Mouse (Mus musculus) CD4-positive helper T cell, adult 2 months (primary cell): ENCODE data around the gene Ispd.

Source experiments
- DNase-seq: peaks from one replicate; pipeline ENCODE4 v3.0.0-alpha.2; 2012; ENCODE audit warnings: low read depth, missing footprints, low spot score

Gene Ispd

DNA sequence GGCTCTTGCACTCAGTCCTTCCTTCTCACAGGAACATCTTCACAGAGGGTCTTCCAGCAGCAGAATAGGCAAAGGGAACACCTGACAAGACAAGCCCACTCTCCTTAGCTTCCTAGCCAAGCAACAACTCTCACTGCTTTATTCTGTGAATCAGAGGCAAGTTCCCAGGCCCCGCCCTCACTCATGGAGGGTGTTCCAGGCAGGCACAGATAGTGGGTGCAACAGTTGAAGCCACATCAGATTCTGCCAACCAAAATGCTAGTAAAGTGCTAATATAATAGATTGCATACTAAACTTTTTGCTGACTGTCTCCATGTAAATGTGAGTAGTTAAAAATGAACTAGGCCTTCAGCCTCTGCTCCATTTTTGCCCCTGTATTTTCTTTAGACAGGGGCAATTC is 173.4 kb downstream of the Ispd start:
- DNase-seq: no peak

DNA sequence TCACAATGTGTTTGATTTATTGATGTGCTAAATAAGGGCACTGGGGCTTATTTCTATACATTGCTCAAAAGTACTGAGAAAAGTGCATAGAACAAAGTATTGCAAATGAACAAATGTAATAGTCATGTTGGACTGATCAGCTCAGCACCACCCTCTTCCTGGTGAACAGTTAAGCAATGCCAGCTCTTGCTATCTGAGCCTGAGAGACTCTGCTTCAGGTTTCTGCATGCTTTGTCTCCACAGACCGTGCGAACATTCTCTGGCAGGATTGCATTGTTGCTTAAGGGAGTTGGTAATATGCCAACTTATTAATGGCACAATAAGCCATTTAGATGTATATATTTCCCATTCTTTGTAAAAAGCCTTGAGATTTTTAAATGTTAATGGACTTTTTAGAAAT is 182.9 kb downstream of the Ispd start:
- no peak for DNase-seq

DNA sequence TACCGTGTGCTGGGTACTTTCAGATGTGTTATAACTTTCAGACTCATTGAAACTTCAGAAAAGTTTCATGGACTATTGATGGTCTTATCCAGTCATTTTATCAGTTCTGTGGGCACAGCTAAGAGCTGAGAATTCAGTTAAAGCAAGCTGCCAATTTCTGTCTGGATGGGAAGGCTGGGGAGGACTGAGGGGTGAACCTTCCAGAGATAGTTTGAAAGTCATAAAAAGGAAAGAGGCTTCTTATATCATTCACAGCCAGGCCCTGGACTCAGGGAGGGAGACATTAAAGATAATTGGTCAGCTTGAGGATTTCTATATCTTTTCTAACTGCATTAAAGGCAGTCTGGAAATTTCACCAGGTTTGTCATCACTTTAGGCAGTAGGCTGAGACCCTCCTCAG is 185.7 kb downstream of the Ispd start:
- DNase-seq: no peak

DNA sequence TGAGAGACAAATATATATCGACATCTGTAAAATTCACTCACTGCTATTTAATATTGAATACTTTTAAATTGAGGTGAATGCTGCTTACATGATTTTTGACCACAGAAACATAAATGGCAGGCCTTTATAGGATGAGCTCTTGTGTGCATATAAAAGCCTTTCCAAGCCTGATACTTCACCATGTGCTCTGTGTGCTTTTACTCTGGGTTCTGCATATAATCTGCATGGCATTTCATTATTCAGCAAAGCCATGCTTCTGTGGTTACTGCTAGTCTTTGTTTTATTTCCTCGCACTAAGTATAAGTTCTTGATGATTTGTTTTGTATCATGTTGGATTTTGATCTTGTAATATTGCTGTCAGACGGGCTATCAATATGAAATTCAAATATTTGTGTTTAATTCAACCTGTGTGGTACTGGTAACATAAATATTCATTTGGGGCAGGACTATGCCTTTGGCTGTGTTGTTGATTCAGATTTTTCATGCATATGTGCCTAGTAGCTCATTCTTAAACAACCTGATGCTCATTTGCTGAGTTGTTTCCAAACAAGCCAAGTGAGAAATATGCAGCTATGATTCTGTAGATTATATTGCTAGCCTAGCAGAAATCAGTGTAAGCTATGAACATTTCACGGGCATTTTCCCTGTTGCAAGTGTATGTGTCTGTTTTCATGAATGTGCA is 189.3 kb downstream of the Ispd start:
- no peak for DNase-seq

DNA sequence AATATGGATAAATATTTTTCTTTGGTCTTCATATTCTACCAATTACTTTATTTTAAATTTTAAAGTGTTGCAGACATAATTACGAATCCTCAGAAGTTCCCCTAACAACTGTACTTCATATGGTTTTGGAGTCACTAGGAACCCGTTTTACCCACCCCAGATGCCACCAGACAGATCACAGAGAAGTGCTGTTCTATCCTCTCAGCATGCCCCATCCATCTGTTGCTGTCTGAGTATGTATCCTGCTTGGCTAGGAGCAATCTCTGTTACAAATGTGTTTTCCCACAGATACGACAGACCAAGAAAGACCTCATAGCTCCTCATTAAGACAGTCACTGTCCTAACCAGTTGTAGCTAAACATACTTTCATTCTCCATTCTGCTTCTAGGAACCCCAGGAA is 203.6 kb downstream of the Ispd start:
- no peak for DNase-seq

DNA sequence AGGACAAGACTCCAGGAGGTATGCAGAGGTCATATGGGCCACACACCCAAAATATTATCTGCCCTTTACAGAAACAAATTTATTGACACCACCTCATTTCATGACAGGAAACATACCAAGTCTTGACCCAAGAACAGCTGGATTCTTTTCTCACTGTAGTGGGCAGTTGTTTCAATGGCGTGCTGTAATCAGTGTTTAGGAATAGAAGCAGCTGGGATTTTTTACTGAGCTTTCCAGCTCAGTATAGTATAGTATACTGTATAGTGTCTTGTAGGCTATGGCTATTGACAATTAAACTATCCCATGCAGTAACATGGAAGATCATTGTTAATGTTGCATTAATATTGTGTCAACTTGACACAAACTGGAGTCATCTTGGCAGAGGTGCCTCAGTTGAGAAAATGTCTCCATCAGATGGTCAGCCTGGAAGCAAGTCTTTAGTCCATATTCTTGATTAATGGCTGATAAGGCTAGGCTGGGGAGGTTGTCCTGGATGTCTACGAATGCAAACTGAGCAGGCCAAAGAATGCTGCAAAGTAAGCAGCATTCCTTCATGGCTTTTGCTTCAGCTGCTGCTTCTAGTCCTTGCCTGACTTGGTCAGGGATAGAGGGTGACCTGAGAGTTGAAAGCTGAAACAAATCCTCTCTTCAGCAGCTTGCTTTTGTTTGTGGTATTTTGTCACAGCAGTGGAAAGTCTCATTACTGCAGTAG is 216.4 kb downstream of the Ispd start:
- DNase-seq: no peak

DNA sequence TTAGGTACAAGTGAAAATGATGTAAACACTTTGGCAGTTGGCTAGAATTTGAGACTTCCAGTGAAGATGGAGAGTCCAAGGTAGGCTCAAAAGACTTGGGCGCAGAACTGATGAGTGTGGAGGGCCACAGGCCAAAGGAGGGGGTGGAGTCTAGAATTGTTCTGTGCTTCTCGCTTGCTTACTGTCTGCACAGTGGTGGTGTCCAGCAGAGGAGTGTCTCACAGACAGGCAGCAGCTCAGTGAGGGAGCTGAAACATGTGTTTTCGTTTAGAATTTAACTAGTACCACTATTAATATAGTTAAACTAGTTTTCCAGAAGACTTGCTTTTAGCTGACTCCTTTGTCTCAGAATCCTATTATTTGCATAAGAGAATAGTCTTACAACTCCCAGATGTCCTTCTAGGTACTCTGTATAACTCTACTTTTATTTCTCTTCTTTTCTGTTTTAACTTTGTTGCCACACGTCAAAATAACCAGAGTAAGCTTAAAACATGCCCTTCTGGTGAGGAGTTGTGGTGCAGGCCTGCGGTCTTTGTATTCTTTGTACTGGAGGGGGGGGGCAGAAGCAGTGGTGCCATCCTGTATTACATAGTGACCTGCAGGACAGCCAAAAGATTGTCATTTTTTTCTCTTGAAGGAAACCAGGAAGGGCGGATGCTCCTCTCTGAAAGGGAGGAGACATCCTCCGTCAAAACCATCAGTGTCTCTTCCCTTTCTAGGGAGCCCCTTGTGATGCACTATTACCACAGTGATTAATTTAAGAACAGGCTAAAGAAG is 240.9 kb downstream of the Ispd start:
- no peak for DNase-seq

DNA sequence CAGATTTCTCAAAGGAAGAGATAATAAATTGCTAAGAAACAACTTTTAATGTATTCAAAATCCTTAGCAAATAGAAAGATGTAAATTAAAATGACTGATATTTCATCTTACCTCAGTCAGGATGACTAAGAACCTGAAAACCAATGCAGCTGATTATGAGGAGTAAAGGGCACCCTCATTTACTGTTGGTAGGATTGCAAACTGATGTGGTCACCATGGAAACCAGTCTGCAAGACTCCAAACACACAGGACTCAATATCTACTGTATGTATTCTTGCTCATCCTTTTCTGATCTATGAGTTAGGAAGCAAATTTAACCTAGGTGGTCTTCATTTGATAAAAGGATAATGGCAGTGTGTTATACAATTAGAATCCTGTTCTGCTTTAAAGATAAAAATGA is 246.0 kb downstream of the Ispd start:
- no peak for DNase-seq

DNA sequence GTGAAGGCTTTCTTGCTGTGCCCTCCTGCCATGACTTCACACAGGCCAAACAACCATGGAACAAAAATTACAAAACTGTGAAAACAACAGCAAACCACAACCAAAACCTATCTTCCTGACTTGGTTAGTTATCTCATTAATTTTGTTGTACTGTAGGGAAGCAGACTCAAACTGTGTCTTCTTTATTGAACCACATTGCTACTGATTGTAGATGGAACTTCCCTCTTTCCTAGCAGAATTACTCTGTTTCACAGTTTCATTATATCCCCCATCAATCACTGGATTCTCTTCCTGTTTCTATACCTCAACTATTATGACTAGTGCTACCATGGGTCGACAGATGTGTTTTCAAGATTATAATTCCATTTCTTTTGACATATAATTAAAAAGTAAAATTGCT is 251.2 kb downstream of the Ispd start:
- DNase-seq: no peak

DNA sequence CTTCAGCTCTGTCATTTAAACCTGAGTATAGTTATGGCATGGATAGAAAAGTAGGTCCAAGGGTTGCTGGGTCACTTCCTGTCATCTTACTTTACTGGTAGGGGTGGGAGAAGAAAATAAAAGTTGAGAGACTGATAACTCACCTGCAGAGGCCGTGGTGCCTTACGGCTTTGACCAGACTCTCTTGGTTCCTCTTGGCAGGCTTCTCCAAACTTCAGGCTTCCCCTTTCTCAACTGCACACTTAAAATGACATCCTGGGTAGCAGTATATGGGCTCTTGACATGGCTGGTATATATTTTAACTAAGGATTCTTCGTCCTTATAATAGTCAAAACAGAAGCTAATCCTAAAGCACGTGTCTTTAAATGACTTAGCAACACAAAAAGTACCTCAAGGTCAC is 266.3 kb downstream of the Ispd start:
- no peak for DNase-seq

DNA sequence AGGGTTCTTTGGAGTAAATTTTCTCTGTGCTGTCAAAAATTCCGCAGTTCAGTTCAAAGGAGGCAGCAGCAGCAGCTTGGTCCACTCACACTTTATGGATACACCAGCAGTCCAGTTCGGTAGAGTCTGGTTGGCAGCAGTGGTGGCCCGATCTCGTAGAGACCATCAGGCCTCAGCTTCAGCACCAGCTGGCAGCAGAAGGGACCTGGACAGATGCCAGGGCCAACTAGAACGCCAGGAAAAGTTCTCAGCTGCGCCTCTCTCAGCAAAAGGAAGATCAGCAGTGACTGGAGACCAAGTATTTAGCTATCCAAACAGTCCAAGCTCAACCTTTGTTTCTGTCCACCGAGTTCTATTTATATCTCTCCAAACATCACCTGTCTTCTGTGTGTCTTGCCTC is 281.2 kb downstream of the Ispd start:
- no peak for DNase-seq

DNA sequence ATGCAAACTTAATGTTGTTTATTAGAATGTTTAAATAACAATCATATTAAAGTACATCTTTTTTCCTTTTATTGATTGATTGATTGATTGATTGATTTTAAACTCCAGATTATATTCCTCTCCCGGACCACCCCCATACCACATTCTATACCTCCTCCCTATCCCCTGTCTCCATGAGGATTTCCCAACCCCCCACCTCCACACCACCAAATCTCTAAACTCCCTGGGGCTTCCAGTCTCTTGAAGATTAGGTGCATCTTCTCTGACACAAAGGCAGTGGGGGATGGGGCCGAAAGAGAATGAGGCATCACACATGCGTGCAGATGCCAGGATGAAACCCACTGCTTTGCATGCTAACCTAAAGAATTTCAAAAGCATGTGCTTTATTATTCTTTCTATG is 283.5 kb downstream of the Ispd start:
- DNase-seq: no peak

DNA sequence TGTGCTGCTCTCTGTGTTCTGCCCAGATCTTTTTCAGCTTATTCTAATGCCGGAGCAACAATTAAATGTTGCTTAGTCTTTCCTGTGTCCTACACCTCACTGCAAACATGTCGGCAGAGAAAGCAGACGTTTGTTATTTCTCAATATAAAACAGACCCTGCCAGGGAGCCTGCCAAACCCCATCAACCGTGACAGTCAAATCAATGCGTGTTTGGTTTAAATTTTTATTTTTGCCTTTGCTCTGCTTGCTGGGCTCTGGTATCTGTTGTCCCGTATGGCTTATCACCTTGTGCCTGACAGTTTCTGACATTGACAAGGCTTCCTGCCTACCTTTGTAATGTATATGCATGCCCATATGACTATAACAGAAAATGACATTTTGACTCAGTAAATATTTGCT is 285.5 kb downstream of the Ispd start:
- DNase-seq: no peak

DNA sequence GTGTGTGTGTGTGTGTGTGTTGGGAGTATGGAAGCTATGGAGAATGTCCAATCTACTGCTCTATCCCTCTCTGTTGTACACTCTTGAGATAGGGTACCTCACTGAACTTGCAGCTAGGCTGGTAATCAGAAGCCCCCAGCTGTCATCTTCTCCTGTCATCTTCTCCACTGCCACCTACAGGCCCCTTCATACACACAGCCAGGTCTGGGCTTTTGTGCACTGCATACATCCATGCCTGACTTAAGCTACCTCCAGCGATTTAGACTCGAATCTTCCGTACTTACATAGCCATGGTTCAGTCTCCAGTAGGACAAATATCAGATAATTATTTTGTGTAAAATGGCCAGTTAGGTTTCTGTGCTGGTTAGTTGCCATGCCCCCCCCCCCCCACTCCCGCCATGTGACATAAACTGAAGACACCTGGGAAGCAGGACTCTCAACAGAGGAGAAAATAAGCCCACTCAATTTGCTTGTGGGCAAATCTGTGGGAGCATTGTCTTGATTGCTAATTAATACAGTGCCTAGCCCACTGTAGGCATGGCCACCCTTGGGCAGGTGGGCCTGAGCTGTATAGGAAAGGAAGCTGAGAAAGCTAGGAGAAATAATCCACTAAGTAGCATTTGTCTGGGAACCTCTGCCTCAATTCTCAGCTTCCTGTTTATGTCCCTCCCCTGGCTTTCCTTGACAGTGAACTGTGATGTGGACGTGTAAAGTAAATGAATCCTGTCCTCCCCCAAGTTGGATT is 289.1 kb downstream of the Ispd start:
- no peak for DNase-seq

DNA sequence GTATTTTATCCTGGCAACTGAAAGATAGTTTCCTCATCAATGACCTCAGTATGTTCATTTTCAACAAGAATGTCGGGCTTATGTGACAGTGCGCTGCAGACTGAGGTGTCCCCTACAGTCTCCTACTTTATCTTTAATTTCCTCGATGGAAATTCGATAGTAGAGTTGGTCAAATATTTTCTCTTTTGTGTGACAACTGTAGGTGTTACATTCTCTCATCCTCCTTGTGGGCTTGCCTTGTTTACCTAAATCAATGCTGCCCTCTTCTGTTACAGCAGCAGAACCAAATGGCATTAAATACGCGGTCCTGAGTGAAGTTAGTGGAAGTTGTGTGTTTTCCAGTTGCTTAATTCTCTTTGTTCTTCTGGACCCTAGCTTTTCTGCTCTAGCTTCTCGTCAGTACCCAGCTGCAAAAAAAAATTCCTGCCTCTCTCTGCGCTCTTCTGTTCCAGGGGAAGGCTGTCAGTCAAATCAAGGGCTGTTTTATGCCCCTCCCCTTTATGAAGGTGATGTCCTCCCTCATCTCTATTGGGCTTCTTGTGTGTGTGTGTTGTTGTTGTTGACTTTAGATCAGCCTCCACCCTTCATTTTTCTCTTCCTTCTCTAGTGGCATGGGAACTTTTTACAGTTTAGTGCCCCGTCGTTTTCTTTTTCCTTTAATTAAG is 289.8 kb downstream of the Ispd start:
- DNase-seq: peak; percentile 15

DNA sequence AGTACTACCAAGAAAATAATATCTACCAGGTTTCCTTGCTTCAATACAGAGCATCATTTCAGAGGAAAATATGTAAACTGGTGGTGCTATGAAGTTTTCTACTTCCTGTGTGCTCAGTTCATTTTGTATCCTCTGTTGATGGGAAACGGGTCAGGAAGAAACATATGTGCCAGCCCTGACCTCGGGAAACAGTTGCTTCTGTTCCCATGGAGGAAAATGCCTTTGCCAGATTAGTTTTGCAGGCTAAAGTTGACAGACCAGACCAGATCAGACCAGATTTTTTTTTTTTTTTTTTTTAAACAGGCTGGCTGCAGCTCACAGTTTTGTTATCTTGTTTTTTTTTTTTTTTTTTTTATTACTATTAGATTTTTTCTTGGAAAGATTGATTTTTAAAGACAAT is 293.2 kb downstream of the Ispd start:
- DNase-seq: no peak

DNA sequence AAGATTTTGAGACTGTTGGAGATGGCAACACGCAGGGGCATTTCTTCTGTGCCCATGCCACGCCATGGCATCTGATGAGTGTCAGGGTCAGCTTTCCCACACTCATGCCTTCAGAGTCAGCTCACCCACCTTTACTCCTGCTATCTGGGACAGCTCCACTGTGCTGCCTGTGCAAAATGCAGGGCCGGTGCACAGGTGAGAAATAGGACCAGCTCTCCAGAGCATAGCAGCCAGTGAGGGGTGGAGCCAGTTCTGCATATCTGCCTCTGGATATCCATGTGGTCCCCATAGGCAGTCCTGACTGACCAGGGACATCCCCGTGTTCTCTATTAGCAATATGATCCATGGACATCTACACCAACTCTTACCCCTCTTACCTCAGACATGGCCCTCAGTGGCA is 297.0 kb downstream of the Ispd start:
- DNase-seq: no peak

DNA sequence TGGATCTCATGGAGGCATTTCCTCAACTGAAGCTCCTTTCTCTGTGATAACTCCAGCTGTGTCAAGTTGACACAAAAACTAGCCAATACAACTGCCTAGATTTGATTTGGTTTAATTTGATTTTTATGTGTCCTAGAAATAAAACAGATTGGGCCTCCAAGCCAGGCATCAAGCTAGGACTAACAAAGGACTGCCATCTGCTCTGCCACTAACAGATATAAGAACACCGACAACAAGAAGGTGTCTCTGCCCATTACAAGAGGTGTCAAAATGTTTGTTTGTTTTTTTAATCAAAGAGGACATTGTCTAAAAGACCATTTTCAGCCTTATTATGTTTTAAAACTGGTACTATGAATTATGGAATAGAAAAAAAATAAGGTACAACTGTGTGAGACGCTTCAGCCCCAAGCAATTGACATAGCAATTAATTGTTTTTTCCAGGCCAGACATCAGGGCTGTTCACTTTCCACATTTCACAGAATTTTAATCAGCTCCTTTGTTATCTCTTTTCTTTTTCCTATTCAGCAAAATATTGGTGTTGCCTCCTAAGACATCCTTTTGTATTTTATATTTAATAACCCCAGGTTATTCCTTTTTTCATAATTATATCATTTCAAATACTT is 299.7 kb downstream of the Ispd start:
- DNase-seq: no peak

DNA sequence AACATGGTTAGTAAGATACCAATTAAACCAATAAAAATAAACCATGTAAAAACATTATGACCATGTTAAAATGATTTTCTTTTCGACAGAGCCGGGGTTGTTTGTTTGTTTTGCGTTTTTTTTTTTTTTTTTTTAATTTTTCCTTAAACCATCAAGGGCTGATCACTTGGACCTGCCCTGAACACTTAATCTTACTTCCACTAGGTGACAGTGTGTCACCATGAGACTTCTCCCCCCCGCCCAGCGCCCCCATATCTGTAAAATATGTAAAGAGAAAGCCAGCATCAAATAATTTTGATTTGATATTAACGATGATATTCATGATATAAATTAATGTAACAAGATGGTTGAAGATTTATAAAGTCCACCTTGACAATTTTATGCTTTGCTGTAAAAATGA is 300.5 kb downstream of the Ispd start:
- no peak for DNase-seq

DNA sequence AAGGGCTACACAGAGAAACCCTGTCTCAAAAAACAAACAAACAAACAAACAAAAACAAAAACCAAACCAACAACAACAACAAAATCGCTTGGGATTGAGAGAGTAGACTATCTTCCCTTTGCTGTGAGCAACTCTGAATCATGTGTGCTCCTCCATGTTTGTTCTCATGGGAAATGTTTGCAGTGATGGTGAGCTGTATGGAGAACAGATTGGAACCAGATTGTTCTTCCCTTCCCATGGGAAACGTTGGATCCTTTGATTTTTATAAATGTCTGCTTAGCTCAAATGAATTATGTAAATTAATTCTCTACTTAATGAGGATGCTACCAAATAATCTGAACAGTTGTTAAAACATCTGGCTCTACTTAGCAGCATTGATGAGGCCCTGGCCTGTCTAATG is 312.8 kb downstream of the Ispd start:
- no peak for DNase-seq

DNA sequence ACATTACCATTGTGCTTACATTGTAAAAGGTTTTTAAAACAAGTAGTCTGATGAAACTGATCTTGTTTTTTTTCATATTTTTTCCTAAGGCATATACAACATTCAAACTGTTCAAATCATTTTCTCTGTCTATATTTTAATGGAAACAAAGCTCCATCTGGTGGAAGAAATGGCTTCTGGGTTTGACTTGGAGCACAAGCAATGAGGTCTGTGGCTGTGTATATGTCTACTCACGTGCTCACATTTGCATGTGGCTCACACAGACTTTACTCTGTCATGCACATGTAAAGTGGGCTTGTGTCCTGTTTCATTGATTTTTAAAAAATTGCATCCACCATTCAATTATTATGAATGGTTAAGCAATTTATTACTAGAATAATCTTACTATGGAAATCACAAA is 323.1 kb downstream of the Ispd start:
- DNase-seq: no peak
